Mouse (Mus musculus) c-Kit-positive CD71-negative TER-119-negative erythroid progenitor cells, embryonic 14.5 days (primary cell): ENCODE results near the gene Ntan1.
"Not testable (repeated sequence)": the region's sequence is repeated elsewhere in the genome, so short reads cannot be mapped to it uniquely, and the experiment has no call there.

ENCODE experiments used
- DNase-seq: peaks from one replicate; pipeline ENCODE4 v3.0.0-alpha.2; 2013; ENCODE audit warnings: low read depth

Ntan1 gene

DNA sequence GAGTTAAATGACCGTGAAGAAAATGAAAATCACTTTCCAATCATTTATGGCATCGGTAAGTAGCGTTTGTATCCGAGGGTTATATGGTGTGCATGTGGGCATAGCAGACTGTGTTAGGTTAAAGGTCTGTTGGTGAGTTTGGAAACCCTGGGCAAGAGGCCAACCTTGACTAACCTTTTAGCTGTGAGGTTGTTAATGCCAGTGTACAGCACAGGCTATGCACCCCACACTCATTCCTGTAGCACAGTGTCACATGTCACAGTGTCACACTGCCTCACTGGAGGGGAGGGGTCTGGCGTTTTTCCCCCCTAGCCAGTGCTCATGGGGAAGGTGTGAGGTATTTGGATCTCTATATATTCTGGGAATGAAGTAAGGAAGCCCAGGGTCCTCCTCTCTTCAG is 13.0 kb downstream of the Ntan1 start:
- DNase-seq: no peak

DNA sequence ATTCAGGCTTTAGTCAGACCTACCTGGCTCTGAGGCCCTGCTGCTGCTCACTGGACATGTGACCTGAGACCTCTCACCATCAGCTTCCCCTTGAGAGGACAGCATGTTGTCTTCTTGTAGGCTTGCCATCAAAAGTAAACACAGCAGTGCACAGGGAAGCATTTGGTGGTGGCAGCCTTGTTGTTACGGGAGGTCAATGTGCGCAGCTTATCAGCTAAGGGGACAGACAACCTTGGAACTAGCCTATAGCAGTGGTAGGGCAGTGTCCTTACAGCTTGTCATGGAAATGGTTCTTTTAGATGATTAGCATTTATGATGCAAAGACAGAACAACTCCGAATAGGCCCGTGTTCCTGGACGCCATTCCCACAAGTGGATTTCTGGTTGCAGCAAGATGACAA is 15.7 kb downstream of the Ntan1 start:
- DNase-seq: no peak

DNA sequence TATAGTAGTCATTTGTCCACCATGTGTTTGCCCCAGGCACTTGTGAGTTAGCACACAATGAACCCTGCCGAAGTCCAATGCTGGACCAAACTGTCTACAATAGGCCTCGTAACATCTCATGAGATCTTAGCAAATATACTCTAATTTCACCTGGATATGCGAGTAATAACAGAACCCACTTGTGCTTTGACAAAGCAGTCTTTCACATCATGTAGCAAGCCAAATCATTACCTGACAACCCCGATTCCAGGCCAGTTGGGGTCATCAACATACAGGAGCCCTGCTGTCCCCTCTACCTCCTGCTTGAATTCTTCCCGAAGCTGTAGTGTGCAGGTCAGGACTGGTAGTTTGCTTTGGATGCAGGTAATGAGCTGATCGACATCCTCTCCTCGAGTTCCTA is 21.4 kb downstream of the Ntan1 start:
- DNase-seq: no peak

DNA sequence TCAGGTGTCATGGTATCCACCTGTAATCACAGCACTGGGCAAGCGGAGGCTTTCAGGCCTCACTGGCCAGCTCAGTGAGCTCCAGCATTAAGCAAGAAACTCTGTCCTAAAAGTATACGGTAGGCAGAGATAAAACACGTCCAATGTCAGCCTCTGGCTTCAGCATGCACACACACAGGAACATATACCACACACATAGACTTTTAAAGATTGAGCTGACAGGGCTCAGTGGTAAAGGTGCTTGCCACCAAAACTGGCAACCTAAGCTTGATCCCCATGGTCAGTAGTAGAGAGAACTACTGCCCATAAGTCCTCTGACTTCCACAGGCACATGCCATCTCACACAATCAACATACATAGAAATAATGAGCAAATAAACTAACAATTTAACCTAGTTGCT is 22.3 kb downstream of the Ntan1 start:
- DNase-seq: no peak

DNA sequence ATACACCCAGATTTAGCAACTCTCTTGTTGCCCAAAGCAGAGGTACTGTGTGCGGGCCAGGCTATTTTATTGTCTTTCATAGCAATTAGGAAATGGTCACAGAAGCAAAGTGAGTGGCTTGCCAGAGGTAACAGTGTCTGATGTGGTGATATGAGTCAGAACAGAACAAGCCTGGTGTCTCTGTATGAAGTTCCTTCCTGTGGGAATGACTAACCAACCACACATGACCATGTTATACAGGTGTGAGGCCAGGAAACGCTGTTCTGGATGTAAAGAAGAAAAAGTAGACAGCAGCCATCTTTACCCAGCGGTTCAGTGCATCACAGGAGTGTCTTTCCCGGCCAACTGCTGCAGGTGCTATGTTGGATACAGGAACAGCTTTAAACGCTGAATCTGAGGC is 26.4 kb downstream of the Ntan1 start:
- DNase-seq: no peak

DNA sequence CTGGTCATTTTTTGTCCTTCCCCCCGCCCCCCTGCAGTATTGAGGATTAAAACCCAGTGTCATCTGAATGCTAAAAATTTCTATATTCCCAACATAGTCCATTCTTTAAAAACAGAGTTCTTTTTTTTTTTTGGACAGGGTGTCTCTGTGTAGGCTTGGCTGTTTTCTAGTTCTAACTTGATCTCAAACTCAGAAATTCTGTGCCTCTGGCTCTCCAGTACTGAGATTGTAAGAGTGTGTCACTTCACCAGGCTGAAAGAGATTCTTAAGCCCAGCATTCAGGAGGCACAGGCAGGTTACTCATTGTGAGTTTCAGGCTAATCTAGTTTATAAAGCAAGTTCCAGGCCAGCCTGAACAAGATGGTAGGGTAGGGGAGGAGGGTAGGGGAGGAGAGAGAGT is 28.0 kb downstream of the Ntan1 start:
- no peak for DNase-seq

DNA sequence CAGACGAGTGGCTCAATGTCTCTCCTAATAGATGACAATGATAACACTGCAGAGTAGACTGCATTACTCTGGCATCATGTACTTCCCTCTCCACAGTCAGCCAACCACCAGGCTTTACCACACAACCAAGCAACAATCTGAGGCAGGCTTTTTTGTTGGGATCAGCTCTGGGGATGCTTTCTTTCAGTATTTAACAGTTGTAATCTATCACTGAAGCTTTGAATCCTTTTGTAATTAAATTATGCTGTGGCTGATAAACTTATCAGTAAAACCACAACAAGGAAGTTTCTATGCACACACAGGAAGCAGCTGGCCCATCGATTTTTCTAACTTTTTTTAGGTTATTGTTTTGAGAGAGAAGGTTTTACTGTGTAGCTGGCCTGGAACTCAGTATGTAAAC is 29.7 kb downstream of the Ntan1 start:
- no peak for DNase-seq

DNA sequence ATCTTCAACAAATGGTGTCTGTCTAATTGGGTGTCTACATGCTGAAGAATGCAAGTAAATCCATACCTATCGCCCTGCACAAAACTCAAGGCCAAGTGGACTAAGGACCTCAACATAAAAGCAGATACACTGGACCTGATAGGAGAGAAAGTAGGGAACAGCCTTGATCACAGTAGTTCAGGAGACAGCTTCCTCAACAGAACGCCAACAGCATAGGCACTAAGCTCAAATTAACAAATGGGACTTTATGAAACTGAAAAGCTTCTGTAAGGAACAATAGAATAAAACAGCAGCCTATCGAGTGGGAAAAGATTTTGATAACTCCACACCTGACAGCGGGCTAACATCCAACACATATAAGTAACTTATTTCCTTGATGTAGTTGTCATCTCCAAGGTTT is 32.8 kb downstream of the Ntan1 start:
- no peak for DNase-seq

DNA sequence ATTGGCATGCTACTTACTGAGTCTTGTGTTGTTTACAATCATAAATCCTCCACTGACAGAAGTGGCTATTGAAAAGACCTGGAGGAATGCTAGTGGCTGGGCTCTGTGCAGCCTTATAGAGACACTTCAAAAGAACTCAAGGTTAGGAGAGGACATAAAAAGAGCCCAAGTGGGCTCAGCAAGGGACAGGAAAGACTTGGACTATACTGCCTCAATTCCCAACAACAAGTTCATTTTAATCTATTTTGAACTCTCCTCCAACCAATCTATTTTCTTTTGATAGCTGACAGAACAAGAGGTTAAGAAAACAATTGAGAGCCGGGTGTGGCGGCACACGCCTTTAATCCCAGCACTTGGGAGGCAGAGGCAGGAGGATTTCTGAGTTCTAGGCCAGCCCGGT is 35.2 kb downstream of the Ntan1 start:
- DNase-seq: no peak

DNA sequence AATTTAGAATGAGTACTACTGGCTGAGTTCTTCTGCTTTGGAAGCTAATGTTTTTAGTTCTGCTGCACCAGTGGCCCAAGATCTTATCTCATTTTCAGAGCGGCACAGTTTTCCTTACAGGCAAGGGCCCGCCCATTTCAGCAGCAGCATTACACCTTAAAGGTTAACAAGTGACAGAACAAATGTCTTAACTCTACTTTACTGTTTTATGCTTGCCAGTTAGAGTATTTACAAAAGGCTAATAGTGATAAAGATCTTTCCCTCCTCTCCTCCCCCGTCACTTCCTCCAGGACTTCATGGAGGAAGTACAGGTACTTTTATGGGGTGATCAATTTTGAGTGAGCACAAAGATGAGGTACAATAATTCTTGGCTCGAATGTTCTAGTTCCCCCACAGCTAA is 47.4 kb downstream of the Ntan1 start:
- DNase-seq: no peak

DNA sequence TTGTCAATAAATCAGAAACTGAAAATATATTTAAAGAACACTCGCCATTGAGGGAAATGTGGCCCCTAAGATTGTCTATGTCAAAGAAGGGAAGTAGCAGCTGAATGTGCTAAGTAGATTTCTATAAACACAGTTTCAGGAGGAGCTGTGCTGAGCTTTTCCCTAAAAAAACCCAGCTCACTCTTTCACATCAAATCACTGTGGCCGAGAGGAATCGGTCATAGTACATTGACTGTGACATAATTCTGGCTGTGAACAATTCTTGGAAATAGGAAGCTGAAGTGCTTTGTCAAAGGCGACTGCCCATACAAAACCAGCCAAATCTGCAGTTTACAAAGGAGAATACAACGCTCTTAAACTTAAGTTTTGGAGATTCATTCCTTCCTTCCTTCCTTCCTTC is 48.0 kb downstream of the Ntan1 start:
- DNase-seq: no peak

DNA sequence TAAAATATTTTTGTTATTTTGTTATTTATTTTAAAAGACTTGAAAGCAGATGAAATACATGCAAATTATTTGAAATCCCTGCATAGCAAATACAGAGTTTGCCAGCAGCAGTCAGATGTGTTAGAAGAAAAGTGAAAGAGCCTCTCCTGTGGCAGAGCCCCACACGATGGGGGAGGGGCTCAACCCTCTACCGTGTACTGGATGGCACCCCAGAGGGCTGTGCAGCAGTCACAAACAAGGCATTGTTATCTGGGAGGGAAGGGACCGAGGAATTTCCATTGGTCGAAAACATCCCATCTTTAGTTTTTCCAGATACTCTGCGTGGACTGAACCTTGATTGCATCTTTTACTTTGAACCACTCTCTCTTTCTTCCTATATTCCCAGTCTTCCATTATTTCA is 48.8 kb downstream of the Ntan1 start:
- DNase-seq: not testable (repeated sequence)

DNA sequence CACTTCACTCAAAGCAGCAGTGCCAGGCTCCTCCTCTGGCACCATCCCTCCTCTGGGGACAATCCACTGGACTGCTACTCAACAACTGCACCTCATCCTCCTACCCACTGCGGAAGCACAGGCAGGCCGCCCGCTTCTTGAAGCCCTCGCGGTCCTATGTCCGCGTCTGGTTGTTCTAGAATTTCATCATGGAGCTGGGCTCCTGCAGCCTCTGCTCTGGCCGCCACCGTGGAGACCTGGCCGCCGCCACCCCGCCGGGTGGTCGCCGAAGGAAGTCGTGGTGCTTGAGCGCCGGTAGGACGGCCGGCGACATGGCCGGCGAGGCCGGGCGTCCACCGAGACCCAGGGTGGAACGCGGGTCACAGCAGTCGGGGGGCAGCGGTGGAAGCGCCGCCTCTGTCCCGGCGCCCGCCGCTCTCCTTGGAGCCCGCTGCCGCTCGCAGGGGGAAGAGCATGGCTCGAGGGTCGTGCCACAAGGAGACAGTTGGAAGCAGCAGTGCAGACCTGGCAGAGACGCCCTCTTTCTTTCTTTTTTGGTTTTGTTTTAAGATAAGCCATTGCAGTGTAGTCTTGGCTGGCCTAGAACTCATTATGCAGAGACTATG is 49.4 kb downstream of the Ntan1 start:
- no peak for DNase-seq

DNA sequence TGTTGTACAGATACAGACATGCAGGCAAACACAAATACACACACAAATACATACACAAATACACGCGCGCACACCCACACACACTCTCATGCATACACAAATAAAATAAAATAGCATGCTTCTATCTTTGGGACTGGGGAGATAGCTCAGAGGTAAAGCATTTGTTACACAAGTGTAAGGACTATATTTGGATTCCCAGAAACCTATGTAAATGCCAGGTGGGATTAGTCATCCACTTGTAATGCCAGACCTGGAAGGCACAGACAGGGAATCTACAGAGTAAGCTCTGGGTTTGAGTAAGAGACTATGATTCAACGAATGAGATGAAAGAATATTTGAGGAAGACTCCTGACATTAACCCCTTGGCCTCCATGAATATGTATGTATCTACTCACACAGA is 56.8 kb downstream of the Ntan1 start:
- no peak for DNase-seq

DNA sequence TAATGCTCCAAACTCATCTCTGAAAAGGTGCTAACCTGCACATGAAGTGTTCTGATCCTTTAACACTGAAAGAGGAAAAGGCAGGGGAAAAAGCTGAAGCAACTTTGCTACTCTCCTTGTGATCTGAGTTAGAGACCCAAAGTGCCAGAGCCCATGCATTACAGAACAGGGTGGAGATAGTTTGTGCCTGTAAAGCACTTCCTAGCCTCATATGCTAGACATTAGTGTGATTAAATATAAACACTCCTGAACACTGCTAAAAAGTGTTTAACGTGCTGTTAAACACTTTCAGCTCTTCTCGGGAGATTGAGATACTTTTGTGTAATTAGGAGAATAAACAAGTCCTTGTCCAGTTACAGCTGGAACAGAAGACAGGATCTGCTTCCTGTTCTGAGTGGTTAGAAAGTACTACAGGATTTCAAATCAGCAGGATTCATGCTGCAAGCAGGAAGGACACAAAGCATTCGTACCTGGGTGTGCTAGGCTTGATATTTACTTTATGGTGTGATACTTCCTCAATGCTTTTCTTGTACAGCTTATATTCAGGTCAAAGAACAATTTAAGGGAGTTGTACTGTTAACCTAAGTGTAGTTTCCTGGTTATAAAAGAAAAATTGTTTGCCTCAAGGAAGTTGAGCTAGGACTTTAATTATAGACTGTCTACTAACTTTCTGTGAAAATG is 64.6 kb downstream of the Ntan1 start:
- DNase-seq: no peak
